Mouse (Mus musculus) CH12F3 (cell line): ENCODE measurements around the gene Snx29.

Source experiments
- in situ Hi-C: fragments of 300-500 bp; cut with MboI; formaldehyde crosslinking; loops from 2 replicates; pipeline ENCODE4 v1.14.3; 2020; ENCODE audit warnings: low sequenced_read_pairs

The Snx29 gene

GRCm38 (mm10) chr16:11664896-11665705 is 342.4 kb downstream of the Snx29 start:
- in situ Hi-C loops, result no loop called here

- in situ Hi-C loops, result no loop called here
Measured at GRCm38 (mm10) chr16:11665869-11666268, 343.2 kb downstream of the Snx29 start.

- in situ Hi-C loops, result no loop called here
Measured at GRCm38 (mm10) chr16:11668375-11668774, 345.7 kb downstream of the Snx29 start.

GRCm38 (mm10) chr16:11668878-11669277 is 346.2 kb downstream of the Snx29 start:
- in situ Hi-C loops, result no loop called here

GRCm38 (mm10) chr16:11670251-11670970 is 347.7 kb downstream of the Snx29 start:
- in situ Hi-C loops, result no loop called here

GRCm38 (mm10) chr16:11670971-11671310 is 348.2 kb downstream of the Snx29 start:
- in situ Hi-C loops, result no loop called here

- in situ Hi-C loops, result no loop called here
Measured at GRCm38 (mm10) chr16:11676006-11676405, 353.3 kb downstream of the Snx29 start.

- in situ Hi-C loops, result no loop called here
Measured at GRCm38 (mm10) chr16:11685264-11685663, 362.6 kb downstream of the Snx29 start.

GRCm38 (mm10) chr16:11685735-11686340 is 363.1 kb downstream of the Snx29 start:
- in situ Hi-C loops, result no loop called here

GRCm38 (mm10) chr16:11687836-11688235 is 365.1 kb downstream of the Snx29 start:
- in situ Hi-C loops, result no loop called here

- in situ Hi-C loops, result no loop called here
Measured at GRCm38 (mm10) chr16:11688281-11689005, 365.7 kb downstream of the Snx29 start.

- in situ Hi-C loops, result no loop called here
Measured at GRCm38 (mm10) chr16:11690097-11690496, 367.4 kb downstream of the Snx29 start.

- in situ Hi-C loops, result no loop called here
Measured at GRCm38 (mm10) chr16:11690756-11691155, 368.0 kb downstream of the Snx29 start.

GRCm38 (mm10) chr16:11691487-11692200 is 368.9 kb downstream of the Snx29 start:
- in situ Hi-C loops, result no loop called here

- in situ Hi-C loops, result no loop called here
Measured at GRCm38 (mm10) chr16:11692744-11693143, 370.0 kb downstream of the Snx29 start.

- in situ Hi-C loops, result no loop called here
Measured at GRCm38 (mm10) chr16:11694386-11694785, 371.7 kb downstream of the Snx29 start.

- in situ Hi-C loops, result no loop called here
Measured at GRCm38 (mm10) chr16:11696767-11697166, 374.1 kb downstream of the Snx29 start.

GRCm38 (mm10) chr16:11697710-11698357 is 375.1 kb downstream of the Snx29 start:
- in situ Hi-C loops, result no loop called here

GRCm38 (mm10) chr16:11701579-11701978 is 378.9 kb downstream of the Snx29 start:
- in situ Hi-C loops, result no loop called here

GRCm38 (mm10) chr16:11704096-11704495 is 381.4 kb downstream of the Snx29 start:
- in situ Hi-C loops, result no loop called here
